ENCODE assay signal across 8 mouse cellular contexts in genomic region chr1:82725026-82725874, GRCm38 (mm10). TPM values are rescaled to one million over a fixed set of nuclear protein-coding genes. Genes with fewer than 3 reads are reported as not detected.
DNase-seq lines count a peak whose midpoint lies in the region; ATAC-seq and TF ChIP-seq lines count a peak whose summit lies in the region.

No protein-coding gene starts in this region.

- H3K4me1 ChIP-seq in testis, adult 2 months (ENCODE audit: control insufficient read depth, insufficient read depth, low read length) = peaks cover 6% of the 10 kb centered on the region
- peaks cover 4% of the 10 kb centered on the region; the same call in 1 of the 2 replicates for H3K4me1 ChIP-seq in limb, embryonic 11.5 days (ENCODE audit: control insufficient read depth, insufficient read depth, low read length)
- H3K4me1 ChIP-seq in neural tube, embryonic 12.5 days = peaks cover 9% of the 10 kb centered on the region

- peak overlapping the region; percentile 98 for H3K4me3 ChIP-seq in testis, adult 2 months (ENCODE audit: control insufficient read depth, low read depth, low read length)
- peak overlapping the region; percentile 83 for H3K4me3 ChIP-seq in limb, embryonic 11.5 days (ENCODE audit: low read depth, low read length)
- H3K4me3 ChIP-seq in neural tube, embryonic 12.5 days = peak overlapping the region; percentile 76

- H3K4me2 ChIP-seq in limb, embryonic 11.5 days (ENCODE audit: low read depth, severe bottlenecking) = peak overlapping the region; percentile 85
- peak overlapping the region; percentile 83 for H3K4me2 ChIP-seq in neural tube, embryonic 12.5 days (replicated peaks)

- no peak for TF ChIP-seq POLR2A in testis, adult 2 months (IDR thresholded peaks at IDR 0.05; ENCODE audit: control insufficient read depth, low read depth, low read length)

- H3K9me3 ChIP-seq in limb, embryonic 11.5 days (ENCODE audit: control insufficient read depth, low read length) = no peaks in the 10 kb centered on the region
- no peaks in the 10 kb centered on the region for H3K9me3 ChIP-seq in neural tube, embryonic 12.5 days

- peak; percentile 86 for ATAC-seq in erythroid progenitor cell, adult 5-6 weeks (replicated peaks; ENCODE audit: low FRiP score, poor library complexity, severe bottlenecking)
- ATAC-seq in limb, embryonic 11.5 days (ENCODE audit: insufficient number of reproducible peaks, low FRiP score, low TSS enrichment, low read depth) = peak; percentile 98
- ATAC-seq in neural tube, embryonic 12.5 days (ENCODE audit: low FRiP score, low read depth) = peak; percentile 98

- H3K36me3 ChIP-seq in testis, adult 2 months (ENCODE audit: control insufficient read depth, insufficient read depth, low read length) = no peaks in the 10 kb centered on the region
- no peaks in the 10 kb centered on the region; the same call in 1 of the 2 replicates for H3K36me3 ChIP-seq in limb, embryonic 11.5 days (ENCODE audit: control insufficient read depth, insufficient read depth, low read length)
- peaks cover 21% of the 10 kb centered on the region; the same call in 1 of the 2 replicates for H3K36me3 ChIP-seq in neural tube, embryonic 12.5 days

- peak overlapping the region; percentile 96 for H3K27ac ChIP-seq in testis, adult 2 months (ENCODE audit: control insufficient read depth, insufficient read depth, low read depth, low read length)
- H3K27ac ChIP-seq in limb, embryonic 11.5 days (replicated peaks; ENCODE audit: low read depth, low read length) = no peak overlapping the region
- no peak overlapping the region for H3K27ac ChIP-seq in neural tube, embryonic 12.5 days

- H3K9ac ChIP-seq in limb, embryonic 11.5 days (ENCODE audit: low read length) = peak overlapping the region; percentile 95
- peak overlapping the region; percentile 93 for H3K9ac ChIP-seq in neural tube, embryonic 12.5 days

- WGBS in limb, embryonic 11.5 days = 1% methylated on average over 37 of the region's 37 CpGs
- 1% methylated on average over 37 of the region's 37 CpGs for WGBS in neural tube, embryonic 12.5 days

- DNase-seq in gastrocnemius, adult 8-10 months (ENCODE audit: low spot score in 2 of 2) = peak; percentile 69 to 74
- no peak for DNase-seq in gastrocnemius, postnatal 25 days
- DNase-seq in testis, postnatal 14 days (ENCODE audit: low spot score) = no peak
- no peak for DNase-seq in limb, embryonic 11.5 days (ENCODE audit: low spot score)
- DNase-seq in left cerebral cortex, adult 18-20 months (ENCODE audit: low spot score in 2 of 2) = no peak

- H3K27me3 ChIP-seq in testis, adult 2 months (ENCODE audit: control insufficient read depth, insufficient read depth, low read length) = no peaks in the 10 kb centered on the region
- no peaks in the 10 kb centered on the region for H3K27me3 ChIP-seq in limb, embryonic 11.5 days (ENCODE audit: control insufficient read depth, insufficient read depth, low read length)
- H3K27me3 ChIP-seq in neural tube, embryonic 12.5 days (replicated peaks) = 0 out of 2 replicates have a peak, but pooled peaks cover 2% of the 10 kb centered on the region

- TF ChIP-seq CTCF in testis, adult 2 months (IDR thresholded peaks at IDR 0.05; ENCODE audit: control insufficient read depth, insufficient read depth, insufficient replicate concordance, low read depth, low read length) = no peak

RNA-seq across cellular contexts. Expression of gene Mff, which starts 0.6 kb away (rescaled TPM):
- total RNA-seq in gastrocnemius, adult 8-10 months (2022) = 100 to 1,000 TPM; 118 to 174 (median 140) TPM
- total RNA-seq in gastrocnemius, postnatal 25 days (2021) = 100 to 1,000 TPM; 121 to 123 TPM
- polyA plus RNA-seq in testis, adult 2 months (2012; rRNA removed) = 167 and 199 TPM in 2 replicates
- 137 and 155 TPM in 2 replicates for total RNA-seq in erythroid progenitor cell, adult 5-6 weeks (2015; ENCODE audit: low replicate concordance)
- total RNA-seq in erythroid progenitor cell, adult 5-6 weeks (2017; ENCODE audit: low replicate concordance) = 71.2 and 78.5 TPM in 2 replicates
- 233 and 234 TPM in 2 replicates for polyA plus RNA-seq in limb, embryonic 11.5 days (2014; fragmentation: Nextera tagmentation; extraction: Ambion mirVana)
- 272 and 294 TPM in 2 replicates for polyA plus RNA-seq in neural tube, embryonic 12.5 days (2016; fragmentation: Nextera tagmentation; extraction: Ambion mirVana)
- total RNA-seq in left cerebral cortex, adult 18-20 months (2021) = 100 to 1,000 TPM; 262 to 266 TPM

RNA-seq across cellular contexts. Expression of gene Tm4sf20, which starts 43.0 kb away (rescaled TPM):
- total RNA-seq in gastrocnemius, adult 8-10 months (2022) = not detected
- not detected for total RNA-seq in gastrocnemius, postnatal 25 days (2021)
- not detected in 2 replicates for polyA plus RNA-seq in testis, adult 2 months (2012; rRNA removed)
- total RNA-seq in erythroid progenitor cell, adult 5-6 weeks (2015; ENCODE audit: low replicate concordance) = not detected in 2 replicates
- not detected in 2 replicates for total RNA-seq in erythroid progenitor cell, adult 5-6 weeks (2017; ENCODE audit: low replicate concordance)
- not detected in 2 replicates for polyA plus RNA-seq in limb, embryonic 11.5 days (2014; fragmentation: Nextera tagmentation; extraction: Ambion mirVana)
- 0.22 TPM in 1 of 2 replicates, not detected in the other for polyA plus RNA-seq in neural tube, embryonic 12.5 days (2016; fragmentation: Nextera tagmentation; extraction: Ambion mirVana)
- total RNA-seq in left cerebral cortex, adult 18-20 months (2021) = not detected

RNA-seq across cellular contexts. Expression of gene Gm47791, which starts 45.8 kb away (rescaled TPM):
- total RNA-seq in gastrocnemius, adult 8-10 months (2022) = not detected
- not detected for total RNA-seq in gastrocnemius, postnatal 25 days (2021)
- polyA plus RNA-seq in testis, adult 2 months (2012; rRNA removed) = not detected in 2 replicates
- total RNA-seq in erythroid progenitor cell, adult 5-6 weeks (2015; ENCODE audit: low replicate concordance) = not detected in 2 replicates
- not detected in 2 replicates for total RNA-seq in erythroid progenitor cell, adult 5-6 weeks (2017; ENCODE audit: low replicate concordance)
- not detected in 2 replicates for polyA plus RNA-seq in limb, embryonic 11.5 days (2014; fragmentation: Nextera tagmentation; extraction: Ambion mirVana)
- not detected in 2 replicates for polyA plus RNA-seq in neural tube, embryonic 12.5 days (2016; fragmentation: Nextera tagmentation; extraction: Ambion mirVana)
- total RNA-seq in left cerebral cortex, adult 18-20 months (2021) = not detected

Comparison
In these comparisons a context has a peak if more than half of its experiments do, and no peak if none do; other contexts are left out.
1. DNase-seq: peak in gastrocnemius, adult 8-10 months (2 of 2); none in gastrocnemius, postnatal 25 days (single experiment), testis, postnatal 14 days (single experiment), limb, embryonic 11.5 days (single experiment) and left cerebral cortex, adult 18-20 months (0 of 2).
2. Peak in every context shown above with its lines, with median percentiles within 50 percentile points of each other: H3K4me3 ChIP-seq and ATAC-seq.